Mouse (Mus musculus) kidney, adult 2 months (tissue): Measurements from ENCODE around the gene Ptprg.

Experiments
- CTCF ChIP-seq: fragments of 200-500 bp; conservative IDR thresholded peaks from 2 replicates; pipeline ENCODE4 v1.5.1; 2011; ENCODE audit warnings: low read depth, mild to moderate bottlenecking, control low read depth, low read length, moderate library complexity, mixed read lengths; ENCODE audit not compliant: insufficient read depth, insufficient read length
- POLR2A ChIP-seq: fragments of 200-500 bp; IDR thresholded peaks from one replicate; pipeline ENCODE4 v1.6.1; 2011; ENCODE audit warnings: low read depth, low read length, control low read depth

DNA sequence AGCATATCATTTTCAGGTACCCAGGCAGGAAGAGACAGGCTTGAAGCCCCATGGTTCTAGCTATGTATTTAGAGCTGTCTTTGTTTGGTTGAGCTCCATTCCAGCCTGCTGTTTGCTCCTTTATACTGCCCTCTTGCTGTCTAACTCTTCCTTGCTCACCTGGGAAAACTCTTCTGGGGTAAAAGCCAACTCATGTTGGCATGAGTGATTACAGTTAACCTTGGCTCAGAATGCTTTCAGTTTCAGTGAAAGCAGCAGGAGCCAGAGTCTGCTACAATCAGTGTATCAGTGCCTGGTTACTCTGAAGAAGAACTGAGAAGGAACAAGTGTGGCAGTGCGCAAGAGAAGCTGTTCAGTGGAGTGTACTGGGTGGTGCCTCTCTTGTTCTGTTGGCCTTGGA is 89.6 kb downstream of the Ptprg start:
- TF ChIP-seq CTCF (peak; percentile 42; the same call in 1 of the 2 replicates), POLR2A (no peak)
